Comparison of ENCODE assay signal across 8 mouse cellular contexts in genomic region chr9:123851713-123852448, GRCm38 (mm10). TPM values are rescaled to one million over a fixed set of nuclear protein-coding genes. Genes with fewer than 3 reads are reported as not detected.
DNase-seq lines count a peak whose midpoint lies in the region; ATAC-seq and TF ChIP-seq lines count a peak whose summit lies in the region.

Gene Fyco1, minus strand, starts transcription at chr9:123851899.

- peak within 1 kb of the TSS; percentile 58 for H3K4me2 ChIP-seq in lung, postnatal 0 days (replicated peaks; ENCODE audit: low read depth, low read length)

- peak within 1 kb of the TSS; percentile 84 for H3K9ac ChIP-seq in lung, postnatal 0 days (replicated peaks; ENCODE audit: low read depth)

- peak within 1 kb of the TSS; percentile 78 for H3K4me3 ChIP-seq in hindbrain, embryonic 10.5 days
- peak within 1 kb of the TSS; percentile 79 for H3K4me3 ChIP-seq in lung, postnatal 0 days (ENCODE audit: low read depth, low read length)

- no peaks in the 10 kb centered on the region for H3K36me3 ChIP-seq in hindbrain, embryonic 10.5 days
- no peaks in the 10 kb centered on the region for H3K36me3 ChIP-seq in lung, postnatal 0 days (ENCODE audit: insufficient read depth, low read length)

- H3K27me3 ChIP-seq in hindbrain, embryonic 10.5 days (ENCODE audit: insufficient read depth, poor library complexity, severe bottlenecking), result no peaks in the 10 kb centered on the region
- H3K27me3 ChIP-seq in lung, postnatal 0 days (replicated peaks; ENCODE audit: insufficient read depth, low read length), result no peaks in the 10 kb centered on the region

- peak; percentile 99 for ATAC-seq in frontal cortex, adult (ENCODE audit: low TSS enrichment)
- peak; percentile 95 for ATAC-seq in lung, postnatal 0 days

- WGBS in hindbrain, embryonic 10.5 days, result under 1% methylated on average over 47 of the region's 47 CpGs
- 1% methylated on average over 45 of the region's 47 CpGs for WGBS in lung, postnatal 0 days

- peak; percentile 95 for DNase-seq in MN1 (ENCODE audit: low spot score)
- peak; percentile 99 for DNase-seq in cerebellum, adult 9-10 months
- DNase-seq in hindbrain, embryonic 10.5 days (ENCODE audit: low spot score), result peak; percentile 91
- DNase-seq in layer of hippocampus, adult 9-11 months, result peak; percentile 99
- DNase-seq in lung, postnatal 0 days (ENCODE audit: low spot score), result peak; percentile 100
- peak; percentile 89 for DNase-seq in ovary, postnatal 14 days (ENCODE audit: low spot score)
- peak; percentile 92 for DNase-seq in thymus, postnatal 14 days

- no peak; the same call in 1 of the 2 replicates for TF ChIP-seq EP300 in lung, postnatal 0 days (IDR thresholded peaks at IDR 0.05)

- H3K27ac ChIP-seq in hindbrain, embryonic 10.5 days, result peak within 1 kb of the TSS; percentile 90
- peak within 1 kb of the TSS; percentile 99 for H3K27ac ChIP-seq in lung, postnatal 0 days (ENCODE audit: low read length)

- no peak for TF ChIP-seq CTCF in lung, postnatal 0 days (IDR thresholded peaks at IDR 0.05)

- H3K4me1 ChIP-seq in hindbrain, embryonic 10.5 days (replicated peaks), result peaks cover 18% of the 10 kb centered on the region
- peaks cover 5% of the 10 kb centered on the region; the same call in 1 of the 2 replicates for H3K4me1 ChIP-seq in lung, postnatal 0 days (ENCODE audit: insufficient read depth, low read depth, low read length)

- no peaks in the 10 kb centered on the region for H3K9me3 ChIP-seq in hindbrain, embryonic 10.5 days
- no peaks in the 10 kb centered on the region for H3K9me3 ChIP-seq in lung, postnatal 0 days (ENCODE audit: low read length)

RNA-seq across cellular contexts. Expression of gene Fyco1, which starts in this region (rescaled TPM):
- polyA plus RNA-seq in hindbrain, embryonic 10.5 days (2016; fragmentation: Nextera tagmentation; extraction: Ambion mirVana), result 8.5 and 9.4 TPM in 2 replicates
- polyA plus RNA-seq in lung, postnatal 0 days (2015; fragmentation: Nextera tagmentation; extraction: Ambion mirVana), result 9.2 and 11.9 TPM in 2 replicates

Comparison
In these comparisons a context has a peak if more than half of its experiments do, and no peak if none do; other contexts are left out.
1. Peak in every context shown above with its lines: DNase-seq, ATAC-seq, H3K4me3 ChIP-seq and H3K27ac ChIP-seq.